Mouse (Mus musculus): ENCODE results near the gene Ppme1. TPM values are rescaled to one million over a fixed set of nuclear protein-coding genes. Genes with fewer than 3 reads are reported as not detected.

Ppme1 gene
- polyA plus RNA-seq, 1 experiment from 2014 or later: 79.5 TPM

GRCm38 (mm10) chr7:100383207-100383606 lies 11.1 kb upstream of the Ppme1 start:
- no peak overlapping the region for H3K4me3 ChIP-seq (ENCODE audit: low read length)
- no peaks in the 10 kb centered on the region for H3K9me3 ChIP-seq (ENCODE audit: low read length)
- no peak for ATAC-seq (ENCODE audit: low FRiP score, low TSS enrichment)
- no peaks in the 10 kb centered on the region for H3K4me1 ChIP-seq (ENCODE audit: insufficient read depth, low read length)
- H3K27me3 ChIP-seq (ENCODE audit: insufficient read depth, low read length): no peaks in the 10 kb centered on the region
- no peak overlapping the region for H3K27ac ChIP-seq (ENCODE audit: low read length)
- H3K9ac ChIP-seq (replicated peaks; ENCODE audit: low read length): no peak overlapping the region
- H3K36me3 ChIP-seq (ENCODE audit: insufficient read depth, low read length): peaks cover 24% of the 10 kb centered on the region
- 88% methylated on average over 2 of the region's 2 CpGs for WGBS
- no peak overlapping the region for H3K4me2 ChIP-seq (replicated peaks; ENCODE audit: low read depth, low read length)

DNA sequence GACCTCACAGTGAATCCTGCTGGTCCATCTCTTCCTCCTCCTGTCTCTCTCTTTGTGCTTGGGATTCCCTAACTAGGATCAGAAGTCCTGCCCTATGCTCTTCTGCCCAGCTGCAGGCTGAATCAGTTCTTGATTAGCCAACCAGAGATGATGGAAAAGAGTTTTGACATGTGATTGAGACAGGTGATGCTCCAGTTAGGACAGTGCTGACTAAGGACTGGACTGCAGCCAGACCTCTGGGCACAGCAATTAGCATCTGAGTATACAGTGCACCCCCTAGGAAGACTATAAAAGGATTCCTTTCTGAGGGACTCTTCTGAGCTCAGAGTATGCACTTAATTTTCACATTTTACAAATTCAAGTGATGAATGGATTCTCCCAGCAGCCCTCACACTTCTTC lies 9.1 kb upstream of the Ppme1 start:
- Histone ChIP-seq H3K4me2 (replicated peaks; ENCODE audit: low read depth, low read length) (no peak overlapping the region), H3K9me3 (ENCODE audit: low read length) (no peaks in the 10 kb centered on the region), H3K27me3 (ENCODE audit: insufficient read depth, low read length) (no peaks in the 10 kb centered on the region), H3K4me3 (ENCODE audit: low read length) (no peak overlapping the region), H3K36me3 (ENCODE audit: insufficient read depth, low read length) (peaks cover 30% of the 10 kb centered on the region), H3K4me1 (ENCODE audit: insufficient read depth, low read length) (no peaks in the 10 kb centered on the region), H3K9ac (replicated peaks; ENCODE audit: low read length) (no peak overlapping the region), H3K27ac (ENCODE audit: low read length) (no peak overlapping the region)
- ATAC-seq (ENCODE audit: low FRiP score, low TSS enrichment): no peak

DNA sequence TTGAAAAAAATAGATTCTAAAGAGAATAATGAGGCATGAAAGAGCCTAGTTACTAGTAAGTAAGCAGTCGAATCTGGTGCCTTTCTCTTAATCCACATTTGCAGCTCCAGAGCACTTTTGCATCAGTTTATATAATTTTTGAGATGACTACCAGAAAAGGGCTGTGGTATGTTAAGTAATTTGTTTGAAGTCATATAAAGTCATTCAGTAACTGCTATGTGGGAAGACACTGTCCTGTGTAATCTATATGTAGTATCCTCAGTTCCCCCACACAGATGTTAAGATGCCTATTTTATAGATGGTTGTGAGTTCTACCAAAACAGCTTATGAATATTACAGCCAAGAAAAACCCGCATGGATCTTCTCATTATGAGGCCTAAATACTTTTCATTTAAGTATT lies 6.2 kb upstream of the Ppme1 start:
- H3K36me3 ChIP-seq (ENCODE audit: insufficient read depth, low read length): peaks cover 43% of the 10 kb centered on the region

DNA sequence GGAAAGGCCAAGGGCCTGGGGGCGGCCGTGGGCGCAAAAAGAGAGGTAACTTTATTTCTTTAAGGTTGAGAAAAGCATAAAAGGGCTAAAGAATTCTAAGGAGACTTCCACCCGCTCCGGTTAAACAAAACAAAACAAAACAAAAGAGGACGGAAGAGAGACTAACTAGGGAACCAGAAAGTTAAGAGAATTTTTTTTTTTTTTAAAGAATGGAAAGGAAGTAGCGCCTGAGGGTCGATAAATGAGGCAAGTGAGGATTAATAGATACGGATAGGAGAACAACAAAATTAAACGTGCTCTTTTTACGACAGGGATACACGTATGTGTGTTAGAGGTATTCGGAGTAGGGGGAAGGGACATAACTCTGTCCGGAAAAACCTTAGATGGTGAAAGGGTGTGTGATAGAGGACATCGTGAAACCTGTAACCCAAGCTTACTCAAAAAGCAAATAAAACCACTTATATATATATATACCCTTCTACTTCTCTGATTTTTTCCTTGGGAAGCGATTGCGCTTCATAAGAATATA lies 409 bp upstream of the Ppme1 start:
- H3K9me3 ChIP-seq (ENCODE audit: low read length): no peaks in the 10 kb centered on the region
- peak overlapping the region; percentile 55 for H3K4me2 ChIP-seq (replicated peaks; ENCODE audit: low read depth, low read length)
- WGBS: 6% methylated on average over 17 of the region's 17 CpGs
- H3K4me3 ChIP-seq (ENCODE audit: low read length): peak overlapping the region; percentile 92
- peak overlapping the region; percentile 83 for H3K9ac ChIP-seq (replicated peaks; ENCODE audit: low read length)
- H3K4me1 ChIP-seq (ENCODE audit: insufficient read depth, low read length): peaks cover 22% of the 10 kb centered on the region
- peak overlapping the region; percentile 92 for H3K27ac ChIP-seq (ENCODE audit: low read length)
- peaks cover 19% of the 10 kb centered on the region; the same call in 1 of the 2 replicates for H3K36me3 ChIP-seq (ENCODE audit: insufficient read depth, low read length)
- no peak for ATAC-seq (ENCODE audit: low FRiP score, low TSS enrichment)
- no peaks in the 10 kb centered on the region for H3K27me3 ChIP-seq (ENCODE audit: insufficient read depth, low read length)

More for the DNA sequence above, 6.2 kb upstream of the Ppme1 start:
- no peaks in the 10 kb centered on the region for H3K27me3 ChIP-seq (ENCODE audit: insufficient read depth, low read length)
- H3K4me3 ChIP-seq (ENCODE audit: low read length): no peak overlapping the region
- 0 out of 2 replicates have a peak, but pooled peaks cover 1% of the 10 kb centered on the region for H3K4me1 ChIP-seq (ENCODE audit: insufficient read depth, low read length)
- no peak overlapping the region for H3K9ac ChIP-seq (replicated peaks; ENCODE audit: low read length)
- H3K9me3 ChIP-seq (ENCODE audit: low read length): no peaks in the 10 kb centered on the region
- no peak overlapping the region for H3K27ac ChIP-seq (ENCODE audit: low read length)
- no peak for ATAC-seq (ENCODE audit: low FRiP score, low TSS enrichment)
- no peak overlapping the region for H3K4me2 ChIP-seq (replicated peaks; ENCODE audit: low read depth, low read length)
- 90% methylated on average over 2 of the region's 2 CpGs for WGBS

- Histone ChIP-seq H3K27me3 (ENCODE audit: insufficient read depth, low read length) (no peaks in the 10 kb centered on the region), H3K9me3 (ENCODE audit: low read length) (no peaks in the 10 kb centered on the region), H3K4me2 (replicated peaks; ENCODE audit: low read depth, low read length) (no peak overlapping the region; the same call in 1 of the 2 replicates), H3K4me3 (ENCODE audit: low read length) (no peak overlapping the region), H3K4me1 (ENCODE audit: insufficient read depth, low read length) (peaks cover 11% of the 10 kb centered on the region), H3K27ac (ENCODE audit: low read length) (no peak overlapping the region), H3K36me3 (ENCODE audit: insufficient read depth, low read length) (no peaks in the 10 kb centered on the region), H3K9ac (replicated peaks; ENCODE audit: low read length) (no peak overlapping the region)
- WGBS: 33% methylated on average over 6 of the region's 6 CpGs
- no peak for ATAC-seq (ENCODE audit: low FRiP score, low TSS enrichment)
Measured at GRCm38 (mm10) chr7:100364888-100365287, 7.2 kb downstream of the Ppme1 start.

GRCm38 (mm10) chr7:100363162-100363561 lies 8.9 kb downstream of the Ppme1 start:
- Histone ChIP-seq H3K27me3 (ENCODE audit: insufficient read depth, low read length) (no peaks in the 10 kb centered on the region), H3K4me2 (replicated peaks; ENCODE audit: low read depth, low read length) (no peak overlapping the region), H3K36me3 (ENCODE audit: insufficient read depth, low read length) (no peaks in the 10 kb centered on the region), H3K4me3 (ENCODE audit: low read length) (no peak overlapping the region), H3K27ac (ENCODE audit: low read length) (no peak overlapping the region), H3K4me1 (ENCODE audit: insufficient read depth, low read length) (peaks cover 5% of the 10 kb centered on the region), H3K9ac (replicated peaks; ENCODE audit: low read length) (no peak overlapping the region), H3K9me3 (ENCODE audit: low read length) (no peaks in the 10 kb centered on the region)
- no peak for ATAC-seq (ENCODE audit: low FRiP score, low TSS enrichment)
- WGBS: 89% methylated on average over 2 of the region's 2 CpGs

- ATAC-seq (ENCODE audit: low FRiP score, low TSS enrichment): no peak
- no peak overlapping the region for H3K9ac ChIP-seq (replicated peaks; ENCODE audit: low read length)
- peaks cover 5% of the 10 kb centered on the region; the same call in 1 of the 2 replicates for H3K36me3 ChIP-seq (ENCODE audit: insufficient read depth, low read length)
- no peak overlapping the region for H3K4me3 ChIP-seq (ENCODE audit: low read length)
- H3K4me1 ChIP-seq (ENCODE audit: insufficient read depth, low read length): peaks cover 3% of the 10 kb centered on the region; the same call in 1 of the 2 replicates
- no peaks in the 10 kb centered on the region for H3K9me3 ChIP-seq (ENCODE audit: low read length)
- no peak overlapping the region for H3K4me2 ChIP-seq (replicated peaks; ENCODE audit: low read depth, low read length)
- no peak overlapping the region for H3K27ac ChIP-seq (ENCODE audit: low read length)
- no peaks in the 10 kb centered on the region for H3K27me3 ChIP-seq (ENCODE audit: insufficient read depth, low read length)
Measured at GRCm38 (mm10) chr7:100357856-100358255, 14.3 kb downstream of the Ppme1 start.

GRCm38 (mm10) chr7:100356768-100357167 lies 15.3 kb downstream of the Ppme1 start:
- WGBS: 63% methylated on average over 1 of the region's 1 CpGs
- peaks cover 5% of the 10 kb centered on the region; the same call in 1 of the 2 replicates for H3K36me3 ChIP-seq (ENCODE audit: insufficient read depth, low read length)
- H3K9ac ChIP-seq (replicated peaks; ENCODE audit: low read length): no peak overlapping the region
- H3K9me3 ChIP-seq (ENCODE audit: low read length): no peaks in the 10 kb centered on the region
- no peak overlapping the region for H3K4me2 ChIP-seq (replicated peaks; ENCODE audit: low read depth, low read length)
- H3K27me3 ChIP-seq (ENCODE audit: insufficient read depth, low read length): no peaks in the 10 kb centered on the region
- no peak for ATAC-seq (ENCODE audit: low FRiP score, low TSS enrichment)
- peaks cover 3% of the 10 kb centered on the region; the same call in 1 of the 2 replicates for H3K4me1 ChIP-seq (ENCODE audit: insufficient read depth, low read length)
- H3K4me3 ChIP-seq (ENCODE audit: low read length): no peak overlapping the region
- H3K27ac ChIP-seq (ENCODE audit: low read length): no peak overlapping the region

DNA sequence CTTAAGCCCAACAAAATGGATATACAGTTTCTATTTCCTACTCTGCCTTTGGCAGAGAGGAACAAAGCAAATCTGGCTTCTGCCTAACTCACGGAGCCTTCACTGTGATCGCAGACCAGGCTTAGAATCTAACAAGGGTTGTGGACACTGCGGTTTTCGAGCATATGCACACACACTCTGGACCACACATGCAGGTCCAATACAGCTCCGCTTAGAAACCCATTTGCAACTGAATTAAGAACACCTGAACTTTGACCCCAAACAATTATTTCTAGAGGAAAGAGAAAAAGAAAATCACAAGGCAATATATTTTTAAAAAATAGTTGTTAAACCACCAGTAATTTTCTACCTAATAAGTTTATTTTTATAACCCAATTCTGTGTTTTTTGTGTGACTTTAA lies 15.8 kb downstream of the Ppme1 start:
- peaks cover 8% of the 10 kb centered on the region; the same call in 1 of the 2 replicates for H3K36me3 ChIP-seq (ENCODE audit: insufficient read depth, low read length)
- no peak overlapping the region for H3K4me3 ChIP-seq (ENCODE audit: low read length)
- H3K27me3 ChIP-seq (ENCODE audit: insufficient read depth, low read length): no peaks in the 10 kb centered on the region
- no peak overlapping the region for H3K9ac ChIP-seq (replicated peaks; ENCODE audit: low read length)
- WGBS: 67% methylated on average over 5 of the region's 5 CpGs
- peaks cover 3% of the 10 kb centered on the region; the same call in 1 of the 2 replicates for H3K4me1 ChIP-seq (ENCODE audit: insufficient read depth, low read length)
- H3K27ac ChIP-seq (ENCODE audit: low read length): no peak overlapping the region
- no peak for ATAC-seq (ENCODE audit: low FRiP score, low TSS enrichment)
- H3K9me3 ChIP-seq (ENCODE audit: low read length): no peaks in the 10 kb centered on the region
- H3K4me2 ChIP-seq (replicated peaks; ENCODE audit: low read depth, low read length): no peak overlapping the region

DNA sequence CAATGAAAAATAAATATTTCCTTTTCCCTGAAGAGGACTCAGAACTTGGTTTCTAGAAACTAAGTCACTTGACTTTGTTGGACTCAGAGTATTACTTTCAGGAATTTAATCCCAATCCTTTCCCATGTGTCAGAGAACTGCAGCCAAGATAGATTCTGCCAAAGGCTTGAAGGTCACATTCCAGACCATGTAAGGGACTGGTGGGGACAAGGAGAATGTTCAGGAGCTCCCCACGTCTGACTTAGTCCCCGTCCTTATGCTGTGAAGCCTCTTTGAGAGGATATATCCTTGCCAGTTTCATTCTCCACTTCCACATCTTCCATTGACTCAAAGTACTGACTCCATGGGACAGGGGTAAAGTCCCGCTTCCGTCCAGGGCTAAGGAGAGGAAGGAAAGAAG lies 17.1 kb downstream of the Ppme1 start:
- H3K27me3 ChIP-seq (ENCODE audit: insufficient read depth, low read length): no peaks in the 10 kb centered on the region
- peaks cover 3% of the 10 kb centered on the region; the same call in 1 of the 2 replicates for H3K4me1 ChIP-seq (ENCODE audit: insufficient read depth, low read length)
- H3K4me3 ChIP-seq (ENCODE audit: low read length): no peak overlapping the region
- WGBS: 79% methylated on average over 4 of the region's 4 CpGs
- no peak for ATAC-seq (ENCODE audit: low FRiP score, low TSS enrichment)
- H3K36me3 ChIP-seq (ENCODE audit: insufficient read depth, low read length): peaks cover 9% of the 10 kb centered on the region; the same call in 1 of the 2 replicates
- no peak overlapping the region for H3K4me2 ChIP-seq (replicated peaks; ENCODE audit: low read depth, low read length)
- no peaks in the 10 kb centered on the region for H3K9me3 ChIP-seq (ENCODE audit: low read length)
- no peak overlapping the region for H3K27ac ChIP-seq (ENCODE audit: low read length)
- H3K9ac ChIP-seq (replicated peaks; ENCODE audit: low read length): no peak overlapping the region
